Comparison of ENCODE assay signal across 18 mouse cellular contexts in the genomic region with DNA sequence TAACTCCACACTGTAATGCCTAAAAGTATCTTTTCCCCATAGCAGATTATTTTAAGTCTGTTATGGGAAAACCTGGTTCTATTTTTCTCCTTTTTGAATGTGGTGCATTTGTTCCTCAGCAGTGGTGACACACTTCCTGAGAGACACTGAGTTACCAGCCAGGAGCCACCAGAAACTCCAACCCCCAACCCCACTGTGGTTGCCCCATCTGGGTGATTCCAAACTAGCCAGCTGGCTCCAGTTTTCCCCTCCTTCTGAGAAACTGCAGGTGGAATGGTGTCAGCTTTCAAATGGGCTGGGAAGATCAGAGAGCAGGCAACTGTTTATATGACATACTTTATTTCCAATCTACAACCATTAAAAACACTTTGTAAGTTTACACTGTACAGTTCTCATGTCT. TPM values are rescaled to one million over a fixed set of nuclear protein-coding genes. Genes with fewer than 3 reads are reported as not detected.
DNase-seq lines count a peak whose midpoint lies in the region; ATAC-seq lines count a peak whose summit lies in the region.
"Had no signal": no experiment of that assay in that cellular context is flagged by ENCODE, and none has a peak within 500 bp of the region (broad histone marks: within the 10 kb centered on the region; RNA-seq: fewer than 3 reads in every experiment).

No protein-coding gene starts in this region.

- DNase-seq in heart, adult 11 months = peak; percentile 87
- no peak for DNase-seq in heart, adult 9 months (ENCODE audit: low spot score in 2 of 2)
- no peak for DNase-seq in limb, embryonic 10.5 days (ENCODE audit: low spot score)
- peak; percentile 24 for DNase-seq in NIH3T3 (ENCODE audit: low read depth)
- DNase-seq in ovary, adult 18-20 months (ENCODE audit: low spot score) = no peak
- DNase-seq in adipocyte (ENCODE audit: low spot score) = no peak
- DNase-seq: adrenal gland, postnatal 36 days; gastrocnemius, postnatal 14 days; layer of hippocampus, adult 9-11 months; retina, postnatal 1 day had no signal

- no peak overlapping the region for H3K4me2 ChIP-seq in limb, embryonic 12.5 days
- no peak overlapping the region for H3K4me2 ChIP-seq in limb, embryonic 13.5 days (replicated peaks)
- H3K4me2 ChIP-seq: forebrain, embryonic 15.5 days; heart, embryonic 11.5 days; neural tube, embryonic 13.5 days; stomach, embryonic 15.5 days had no signal

- no peaks in the 10 kb centered on the region for H3K27me3 ChIP-seq in limb, embryonic 12.5 days
- no peaks in the 10 kb centered on the region for H3K27me3 ChIP-seq in limb, embryonic 10.5 days (ENCODE audit: low read depth, poor library complexity, severe bottlenecking)
- H3K27me3 ChIP-seq in limb, embryonic 13.5 days = no peaks in the 10 kb centered on the region
- H3K27me3 ChIP-seq: forebrain, embryonic 15.5 days; neural tube, embryonic 13.5 days; stomach, embryonic 15.5 days had no signal

- no peak for ATAC-seq in limb, embryonic 12.5 days (ENCODE audit: insufficient number of reproducible peaks, insufficient read depth, low FRiP score, low TSS enrichment, low read depth)
- no peak for ATAC-seq in limb, embryonic 13.5 days (ENCODE audit: low FRiP score, low read depth)
- ATAC-seq: forebrain, embryonic 15.5 days had no signal

- H3K9me3 ChIP-seq in limb, embryonic 12.5 days = no peaks in the 10 kb centered on the region
- no peaks in the 10 kb centered on the region for H3K9me3 ChIP-seq in limb, embryonic 10.5 days (replicated peaks)
- no peaks in the 10 kb centered on the region for H3K9me3 ChIP-seq in limb, embryonic 13.5 days
- H3K9me3 ChIP-seq: forebrain, embryonic 15.5 days; G1E; midbrain, embryonic 10.5 days; neural tube, embryonic 13.5 days; stomach, embryonic 15.5 days had no signal

- H3K9ac ChIP-seq in limb, embryonic 12.5 days (replicated peaks) = no peak overlapping the region
- H3K9ac ChIP-seq in limb, embryonic 13.5 days = no peak overlapping the region
- H3K9ac ChIP-seq: forebrain, embryonic 15.5 days; neural tube, embryonic 13.5 days; stomach, embryonic 15.5 days had no signal

- H3K4me1 ChIP-seq in limb, embryonic 12.5 days (replicated peaks) = peaks cover 31% of the 10 kb centered on the region
- peaks cover 39% of the 10 kb centered on the region for H3K4me1 ChIP-seq in limb, embryonic 10.5 days
- peaks cover 35% of the 10 kb centered on the region for H3K4me1 ChIP-seq in limb, embryonic 13.5 days

- no peak overlapping the region for H3K4me3 ChIP-seq in limb, embryonic 12.5 days (replicated peaks)
- no peak overlapping the region for H3K4me3 ChIP-seq in limb, embryonic 10.5 days
- no peak overlapping the region for H3K4me3 ChIP-seq in limb, embryonic 13.5 days
- H3K4me3 ChIP-seq: forebrain, embryonic 15.5 days; midbrain, embryonic 10.5 days; neural tube, embryonic 13.5 days; stomach, embryonic 15.5 days had no signal

- peak overlapping the region; percentile 64 for H3K27ac ChIP-seq in limb, embryonic 12.5 days
- no peak overlapping the region for H3K27ac ChIP-seq in limb, embryonic 10.5 days
- peak overlapping the region; percentile 40; the same call in 1 of the 2 replicates for H3K27ac ChIP-seq in limb, embryonic 13.5 days
- H3K27ac ChIP-seq: forebrain, embryonic 15.5 days; midbrain, embryonic 10.5 days; neural tube, embryonic 13.5 days; stomach, embryonic 15.5 days had no signal

- H3K36me3 ChIP-seq in limb, embryonic 12.5 days = peaks cover 28% of the 10 kb centered on the region
- peaks cover 23% of the 10 kb centered on the region for H3K36me3 ChIP-seq in limb, embryonic 10.5 days
- H3K36me3 ChIP-seq in limb, embryonic 13.5 days = peaks cover 27% of the 10 kb centered on the region

RNA-seq across cellular contexts. Expression of a gene that starts 3.2 kb away (rescaled TPM):
- polyA plus RNA-seq in limb, embryonic 12.5 days (2016; fragmentation: Nextera tagmentation; extraction: Ambion mirVana) = 54.1 and 58.8 TPM in 2 replicates
- 51.3 and 61.5 TPM in 2 replicates for polyA plus RNA-seq in limb, embryonic 10.5 days (2016; fragmentation: Nextera tagmentation; extraction: Ambion mirVana)
- polyA plus RNA-seq in limb, embryonic 13.5 days (2015; fragmentation: Nextera tagmentation; extraction: Ambion mirVana) = 42.3 TPM in 2 replicates

RNA-seq across cellular contexts. Expression of a gene that starts 18.3 kb away (rescaled TPM):
- 42.0 TPM in 2 replicates for polyA plus RNA-seq in limb, embryonic 12.5 days (2016; fragmentation: Nextera tagmentation; extraction: Ambion mirVana)
- polyA plus RNA-seq in limb, embryonic 10.5 days (2016; fragmentation: Nextera tagmentation; extraction: Ambion mirVana) = 37.5 and 40.4 TPM in 2 replicates
- polyA plus RNA-seq in limb, embryonic 13.5 days (2015; fragmentation: Nextera tagmentation; extraction: Ambion mirVana) = 44.7 and 48.6 TPM in 2 replicates

Comparison
In these comparisons a context has a peak if more than half of its experiments do, and no peak if none do; other contexts are left out.
1. DNase-seq: peak in heart, adult 11 months (single experiment) and NIH3T3 (single experiment); none in heart, adult 9 months (0 of 2), limb, embryonic 10.5 days (single experiment), ovary, adult 18-20 months (single experiment) and adipocyte (single experiment).